Mouse (Mus musculus): ENCODE data around the gene Inafm1. TPM values are rescaled to one million over a fixed set of nuclear protein-coding genes. Genes with fewer than 3 reads are reported as not detected.
"Not testable (repeated sequence)": the region's sequence is repeated elsewhere in the genome, so short reads cannot be mapped to it uniquely, and the experiment has no call there.

Gene Inafm1
- polyA plus RNA-seq, 1 experiment = 11.7 TPM

- Histone ChIP-seq H3K4me3 (ENCODE audit: insufficient read depth, low read length) (no peak overlapping the region), H3K27ac (ENCODE audit: insufficient read depth, low read depth, low read length) (peak overlapping the region; percentile 9), H3K4me1 (ENCODE audit: control insufficient read depth, insufficient read depth, low read length) (peaks cover 28% of the 10 kb centered on the region)
- TF ChIP-seq CTCF (IDR thresholded peaks at IDR 0.05; ENCODE audit: low read depth, low read length) (no peak), POLR2A (IDR thresholded peaks at IDR 0.05; ENCODE audit: borderline replicate concordance, low read depth, low read length) (no peak)
These were observed 2.3 kb downstream of the Inafm1 start for GRCm38 (mm10) chr7:16271139-16271538.

- H3K4me1 ChIP-seq (ENCODE audit: control insufficient read depth, insufficient read depth, low read length) = peaks cover 35% of the 10 kb centered on the region
- not testable (repeated sequence) for H3K4me3 ChIP-seq (ENCODE audit: insufficient read depth, low read length); H3K27ac ChIP-seq (ENCODE audit: insufficient read depth, low read depth, low read length)
These were observed 6.8 kb downstream of the Inafm1 start for GRCm38 (mm10) chr7:16266593-16266992.

- TF ChIP-seq POLR2A (IDR thresholded peaks at IDR 0.05; ENCODE audit: borderline replicate concordance, low read depth, low read length) (no peak), CTCF (IDR thresholded peaks at IDR 0.05; ENCODE audit: low read depth, low read length) (no peak)
These were observed 7.6 kb downstream of the Inafm1 start for GRCm38 (mm10) chr7:16265856-16266255.

GRCm38 (mm10) chr7:16263843-16264242 is 9.6 kb downstream of the Inafm1 start:
- Histone ChIP-seq H3K4me1 (ENCODE audit: control insufficient read depth, insufficient read depth, low read length) (peaks cover 43% of the 10 kb centered on the region), H3K4me3 (ENCODE audit: insufficient read depth, low read length) (no peak overlapping the region), H3K27ac (ENCODE audit: insufficient read depth, low read depth, low read length) (no peak overlapping the region)
- TF ChIP-seq CTCF (IDR thresholded peaks at IDR 0.05; ENCODE audit: low read depth, low read length) (no peak), POLR2A (IDR thresholded peaks at IDR 0.05; ENCODE audit: borderline replicate concordance, low read depth, low read length) (no peak)

More at GRCm38 (mm10) chr7:16265856-16266255, 7.6 kb downstream of the Inafm1 start:
- Histone ChIP-seq H3K27ac (ENCODE audit: insufficient read depth, low read depth, low read length) (no peak overlapping the region), H3K4me3 (ENCODE audit: insufficient read depth, low read length) (no peak overlapping the region), H3K4me1 (ENCODE audit: control insufficient read depth, insufficient read depth, low read length) (peaks cover 33% of the 10 kb centered on the region)

- no peak overlapping the region for H3K4me3 ChIP-seq (ENCODE audit: insufficient read depth, low read length)
- peaks cover 43% of the 10 kb centered on the region for H3K4me1 ChIP-seq (ENCODE audit: control insufficient read depth, insufficient read depth, low read length)
- no peak overlapping the region for H3K27ac ChIP-seq (ENCODE audit: insufficient read depth, low read depth, low read length)
- TF ChIP-seq POLR2A (IDR thresholded peaks at IDR 0.05; ENCODE audit: borderline replicate concordance, low read depth, low read length) = no peak
- TF ChIP-seq CTCF (IDR thresholded peaks at IDR 0.05; ENCODE audit: low read depth, low read length) = peak; percentile 22; the same call in 1 of the 2 replicates
These were observed 10.2 kb downstream of the Inafm1 start for GRCm38 (mm10) chr7:16263015-16263787.

- TF ChIP-seq CTCF (IDR thresholded peaks at IDR 0.05; ENCODE audit: low read depth, low read length) (no peak), POLR2A (IDR thresholded peaks at IDR 0.05; ENCODE audit: borderline replicate concordance, low read depth, low read length) (no peak)
- Histone ChIP-seq H3K4me3 (ENCODE audit: insufficient read depth, low read length) (no peak overlapping the region), H3K27ac (ENCODE audit: insufficient read depth, low read depth, low read length) (peak overlapping the region; percentile 70), H3K4me1 (ENCODE audit: control insufficient read depth, insufficient read depth, low read length) (peaks cover 46% of the 10 kb centered on the region)
These were observed 12.3 kb downstream of the Inafm1 start for GRCm38 (mm10) chr7:16261097-16261496.

- TF ChIP-seq POLR2A (IDR thresholded peaks at IDR 0.05; ENCODE audit: borderline replicate concordance, low read depth, low read length) (no peak), CTCF (IDR thresholded peaks at IDR 0.05; ENCODE audit: low read depth, low read length) (no peak)
- Histone ChIP-seq H3K27ac (ENCODE audit: insufficient read depth, low read depth, low read length) (peak within 1 kb of the TSS; percentile 93), H3K4me3 (ENCODE audit: insufficient read depth, low read length) (peak within 1 kb of the TSS; percentile 62), H3K4me1 (ENCODE audit: control insufficient read depth, insufficient read depth, low read length) (peaks cover 48% of the 10 kb centered on the region)
These were observed 14.3 kb downstream of the Inafm1 start, which contains the start of gene C5ar1 for GRCm38 (mm10) chr7:16259110-16259590. Gene C5ar1, minus strand, starts transcription at chr7:16259540.

- peak overlapping the region; percentile 62 for H3K4me3 ChIP-seq (ENCODE audit: insufficient read depth, low read length)
- peaks cover 49% of the 10 kb centered on the region for H3K4me1 ChIP-seq (ENCODE audit: control insufficient read depth, insufficient read depth, low read length)
- TF ChIP-seq CTCF (IDR thresholded peaks at IDR 0.05; ENCODE audit: low read depth, low read length) = no peak
- no peak for TF ChIP-seq POLR2A (IDR thresholded peaks at IDR 0.05; ENCODE audit: borderline replicate concordance, low read depth, low read length)
- H3K27ac ChIP-seq (ENCODE audit: insufficient read depth, low read depth, low read length) = peak overlapping the region; percentile 93
These were observed 15.6 kb downstream of the Inafm1 start for GRCm38 (mm10) chr7:16257830-16258229.

GRCm38 (mm10) chr7:16255963-16256362 is 17.5 kb downstream of the Inafm1 start:
- H3K27ac ChIP-seq (ENCODE audit: insufficient read depth, low read depth, low read length) = peak overlapping the region; percentile 92
- peaks cover 47% of the 10 kb centered on the region for H3K4me1 ChIP-seq (ENCODE audit: control insufficient read depth, insufficient read depth, low read length)
- H3K4me3 ChIP-seq (ENCODE audit: insufficient read depth, low read length) = not testable (repeated sequence)

GRCm38 (mm10) chr7:16254195-16254594 is 19.2 kb downstream of the Inafm1 start:
- Histone ChIP-seq H3K4me3 (ENCODE audit: insufficient read depth, low read length) (peak overlapping the region; percentile 41; the same call in 1 of the 2 replicates), H3K27ac (ENCODE audit: insufficient read depth, low read depth, low read length) (peak overlapping the region; percentile 97), H3K4me1 (ENCODE audit: control insufficient read depth, insufficient read depth, low read length) (peaks cover 43% of the 10 kb centered on the region)
- TF ChIP-seq POLR2A (IDR thresholded peaks at IDR 0.05; ENCODE audit: borderline replicate concordance, low read depth, low read length) (no peak), CTCF (IDR thresholded peaks at IDR 0.05; ENCODE audit: low read depth, low read length) (no peak)

Measured in bone marrow macrophage, adult 2 months (primary cell).